Mouse (Mus musculus): Measurements from ENCODE around the gene Ncoa3. TPM values are rescaled to one million over a fixed set of nuclear protein-coding genes. Genes with fewer than 3 reads are reported as not detected.

Gene Ncoa3
- polyA plus RNA-seq, 1 experiment: 10.8 TPM

GRCm38 (mm10) chr2:166066434-166066833 lies 74.0 kb downstream of the Ncoa3 start:
- no peak overlapping the region for H3K4me3 ChIP-seq (ENCODE audit: control insufficient read depth, low read depth, low read length)
- no peak for TF ChIP-seq POLR2A (IDR thresholded peaks at IDR 0.05; ENCODE audit: control insufficient read depth, low read depth, low read length)
- no peak for TF ChIP-seq CTCF (IDR thresholded peaks at IDR 0.05; ENCODE audit: control insufficient read depth, insufficient read depth, insufficient replicate concordance, low read depth, low read length)
- no peaks in the 10 kb centered on the region for H3K4me1 ChIP-seq (ENCODE audit: control insufficient read depth, insufficient read depth, low read length)
- H3K27ac ChIP-seq (ENCODE audit: control insufficient read depth, insufficient read depth, low read depth, low read length): no peak overlapping the region
- peaks cover 6% of the 10 kb centered on the region for H3K36me3 ChIP-seq (ENCODE audit: control insufficient read depth, insufficient read depth, low read length)
- H3K27me3 ChIP-seq (ENCODE audit: control insufficient read depth, insufficient read depth, low read length): no peaks in the 10 kb centered on the region

- no peak overlapping the region for H3K4me3 ChIP-seq (ENCODE audit: control insufficient read depth, low read depth, low read length)
- H3K36me3 ChIP-seq (ENCODE audit: control insufficient read depth, insufficient read depth, low read length): peaks cover 4% of the 10 kb centered on the region
- no peaks in the 10 kb centered on the region for H3K27me3 ChIP-seq (ENCODE audit: control insufficient read depth, insufficient read depth, low read length)
- H3K27ac ChIP-seq (ENCODE audit: control insufficient read depth, insufficient read depth, low read depth, low read length): no peak overlapping the region
- TF ChIP-seq CTCF (IDR thresholded peaks at IDR 0.05; ENCODE audit: control insufficient read depth, insufficient read depth, insufficient replicate concordance, low read depth, low read length): no peak
- no peak for TF ChIP-seq POLR2A (IDR thresholded peaks at IDR 0.05; ENCODE audit: control insufficient read depth, low read depth, low read length)
- no peaks in the 10 kb centered on the region for H3K4me1 ChIP-seq (ENCODE audit: control insufficient read depth, insufficient read depth, low read length)
Observed at GRCm38 (mm10) chr2:166068261-166068660, 75.8 kb downstream of the Ncoa3 start.

GRCm38 (mm10) chr2:166069164-166069563 lies 76.7 kb downstream of the Ncoa3 start:
- no peak for TF ChIP-seq POLR2A (IDR thresholded peaks at IDR 0.05; ENCODE audit: control insufficient read depth, low read depth, low read length)
- TF ChIP-seq CTCF (IDR thresholded peaks at IDR 0.05; ENCODE audit: control insufficient read depth, insufficient read depth, insufficient replicate concordance, low read depth, low read length): no peak
- H3K27ac ChIP-seq (ENCODE audit: control insufficient read depth, insufficient read depth, low read depth, low read length): no peak overlapping the region
- H3K27me3 ChIP-seq (ENCODE audit: control insufficient read depth, insufficient read depth, low read length): no peaks in the 10 kb centered on the region
- no peak overlapping the region for H3K4me3 ChIP-seq (ENCODE audit: control insufficient read depth, low read depth, low read length)
- H3K4me1 ChIP-seq (ENCODE audit: control insufficient read depth, insufficient read depth, low read length): no peaks in the 10 kb centered on the region
- H3K36me3 ChIP-seq (ENCODE audit: control insufficient read depth, insufficient read depth, low read length): peaks cover 4% of the 10 kb centered on the region

- TF ChIP-seq CTCF (IDR thresholded peaks at IDR 0.05; ENCODE audit: control insufficient read depth, insufficient read depth, insufficient replicate concordance, low read depth, low read length) (no peak), POLR2A (IDR thresholded peaks at IDR 0.05; ENCODE audit: control insufficient read depth, low read depth, low read length) (no peak)
- H3K4me1 ChIP-seq (ENCODE audit: control insufficient read depth, insufficient read depth, low read length): no peaks in the 10 kb centered on the region
- no peak overlapping the region for H3K4me3 ChIP-seq (ENCODE audit: control insufficient read depth, low read depth, low read length)
- peaks cover 4% of the 10 kb centered on the region for H3K36me3 ChIP-seq (ENCODE audit: control insufficient read depth, insufficient read depth, low read length)
- H3K27me3 ChIP-seq (ENCODE audit: control insufficient read depth, insufficient read depth, low read length): no peaks in the 10 kb centered on the region
- H3K27ac ChIP-seq (ENCODE audit: control insufficient read depth, insufficient read depth, low read depth, low read length): no peak overlapping the region
Observed at GRCm38 (mm10) chr2:166069738-166070137, 77.3 kb downstream of the Ncoa3 start.

GRCm38 (mm10) chr2:166071481-166071880 lies 79.0 kb downstream of the Ncoa3 start:
- TF ChIP-seq POLR2A (IDR thresholded peaks at IDR 0.05; ENCODE audit: control insufficient read depth, low read depth, low read length) (no peak), CTCF (IDR thresholded peaks at IDR 0.05; ENCODE audit: control insufficient read depth, insufficient read depth, insufficient replicate concordance, low read depth, low read length) (no peak)
- peaks cover 2% of the 10 kb centered on the region for H3K36me3 ChIP-seq (ENCODE audit: control insufficient read depth, insufficient read depth, low read length)
- no peak overlapping the region for H3K4me3 ChIP-seq (ENCODE audit: control insufficient read depth, low read depth, low read length)
- H3K27me3 ChIP-seq (ENCODE audit: control insufficient read depth, insufficient read depth, low read length): no peaks in the 10 kb centered on the region
- no peak overlapping the region for H3K27ac ChIP-seq (ENCODE audit: control insufficient read depth, insufficient read depth, low read depth, low read length)
- H3K4me1 ChIP-seq (ENCODE audit: control insufficient read depth, insufficient read depth, low read length): no peaks in the 10 kb centered on the region

GRCm38 (mm10) chr2:166071889-166072288 lies 79.5 kb downstream of the Ncoa3 start:
- Histone ChIP-seq H3K27me3 (ENCODE audit: control insufficient read depth, insufficient read depth, low read length) (no peaks in the 10 kb centered on the region), H3K27ac (ENCODE audit: control insufficient read depth, insufficient read depth, low read depth, low read length) (no peak overlapping the region), H3K36me3 (ENCODE audit: control insufficient read depth, insufficient read depth, low read length) (peaks cover 2% of the 10 kb centered on the region), H3K4me1 (ENCODE audit: control insufficient read depth, insufficient read depth, low read length) (no peaks in the 10 kb centered on the region), H3K4me3 (ENCODE audit: control insufficient read depth, low read depth, low read length) (no peak overlapping the region)
- TF ChIP-seq POLR2A (IDR thresholded peaks at IDR 0.05; ENCODE audit: control insufficient read depth, low read depth, low read length) (no peak), CTCF (IDR thresholded peaks at IDR 0.05; ENCODE audit: control insufficient read depth, insufficient read depth, insufficient replicate concordance, low read depth, low read length) (no peak)

GRCm38 (mm10) chr2:166073082-166073481 lies 80.6 kb downstream of the Ncoa3 start:
- Histone ChIP-seq H3K36me3 (ENCODE audit: control insufficient read depth, insufficient read depth, low read length) (peaks cover 1% of the 10 kb centered on the region), H3K27ac (ENCODE audit: control insufficient read depth, insufficient read depth, low read depth, low read length) (no peak overlapping the region), H3K4me1 (ENCODE audit: control insufficient read depth, insufficient read depth, low read length) (no peaks in the 10 kb centered on the region), H3K4me3 (ENCODE audit: control insufficient read depth, low read depth, low read length) (no peak overlapping the region), H3K27me3 (ENCODE audit: control insufficient read depth, insufficient read depth, low read length) (no peaks in the 10 kb centered on the region)
- TF ChIP-seq CTCF (IDR thresholded peaks at IDR 0.05; ENCODE audit: control insufficient read depth, insufficient read depth, insufficient replicate concordance, low read depth, low read length): no peak
- TF ChIP-seq POLR2A (IDR thresholded peaks at IDR 0.05; ENCODE audit: control insufficient read depth, low read depth, low read length): no peak

- Histone ChIP-seq H3K27ac (ENCODE audit: control insufficient read depth, insufficient read depth, low read depth, low read length) (no peak overlapping the region), H3K27me3 (ENCODE audit: control insufficient read depth, insufficient read depth, low read length) (no peaks in the 10 kb centered on the region), H3K4me3 (ENCODE audit: control insufficient read depth, low read depth, low read length) (no peak overlapping the region), H3K36me3 (ENCODE audit: control insufficient read depth, insufficient read depth, low read length) (no peaks in the 10 kb centered on the region; the same call in 1 of the 2 replicates), H3K4me1 (ENCODE audit: control insufficient read depth, insufficient read depth, low read length) (no peaks in the 10 kb centered on the region)
- TF ChIP-seq POLR2A (IDR thresholded peaks at IDR 0.05; ENCODE audit: control insufficient read depth, low read depth, low read length) (no peak), CTCF (IDR thresholded peaks at IDR 0.05; ENCODE audit: control insufficient read depth, insufficient read depth, insufficient replicate concordance, low read depth, low read length) (no peak)
Observed at GRCm38 (mm10) chr2:166074322-166074721, 81.9 kb downstream of the Ncoa3 start.
